Mouse (Mus musculus): ENCODE data around the gene Rhbg. TPM values are rescaled to one million over a fixed set of nuclear protein-coding genes. Genes with fewer than 3 reads are reported as not detected.

The Rhbg gene
- total and polyA plus RNA-seq, 2 experiments from 2014 or later = 0.41 to 1.0 TPM

- Histone ChIP-seq H3K4me1 (ENCODE audit: insufficient read depth, low read length) (peaks cover 3% of the 10 kb centered on the region; the same call in 1 of the 2 replicates), H3K27me3 (ENCODE audit: insufficient read depth, low read length) (0 out of 2 replicates have a peak, but pooled peaks cover 14% of the 10 kb centered on the region), H3K9me3 (ENCODE audit: low read length) (no peaks in the 10 kb centered on the region), H3K4me3 (ENCODE audit: low read depth, low read length) (peak overlapping the region; percentile 54), H3K36me3 (ENCODE audit: insufficient read depth, low read length) (no peaks in the 10 kb centered on the region), H3K4me2 (ENCODE audit: low read depth, low read length, poor library complexity, severe bottlenecking) (peak overlapping the region; percentile 68), H3K9ac (replicated peaks; ENCODE audit: low read length, poor library complexity, severe bottlenecking) (peak overlapping the region; percentile 68), H3K27ac (ENCODE audit: low read depth, low read length) (peak overlapping the region; percentile 93)
- DNase-seq (ENCODE audit: low spot score) = peak; percentile 87
- no peak for TF ChIP-seq CTCF (IDR thresholded peaks at IDR 0.05)
- peak; percentile 45 for ATAC-seq (ENCODE audit: low FRiP score)
- WGBS = 0% methylated on average over 14 of the region's 14 CpGs
Observed at GRCm38 (mm10) chr3:88206901-88207371, 47.6 kb downstream of the Rhbg start.

GRCm38 (mm10) chr3:88206500-88206899 lies 48.0 kb downstream of the Rhbg start:
- TF ChIP-seq CTCF (IDR thresholded peaks at IDR 0.05) = no peak
- Histone ChIP-seq H3K27ac (ENCODE audit: low read depth, low read length) (peak overlapping the region; percentile 93), H3K4me3 (ENCODE audit: low read depth, low read length) (peak overlapping the region; percentile 54), H3K9ac (replicated peaks; ENCODE audit: low read length, poor library complexity, severe bottlenecking) (peak overlapping the region; percentile 68; the same call in 1 of the 2 replicates), H3K9me3 (ENCODE audit: low read length) (no peaks in the 10 kb centered on the region), H3K27me3 (ENCODE audit: insufficient read depth, low read length) (peaks cover 14% of the 10 kb centered on the region; the same call in 1 of the 2 replicates), H3K36me3 (ENCODE audit: insufficient read depth, low read length) (no peaks in the 10 kb centered on the region), H3K4me1 (ENCODE audit: insufficient read depth, low read length) (peaks cover 3% of the 10 kb centered on the region; the same call in 1 of the 2 replicates), H3K4me2 (ENCODE audit: low read depth, low read length, poor library complexity, severe bottlenecking) (peak overlapping the region; percentile 68)
- peak; percentile 60 for DNase-seq (ENCODE audit: low spot score)
- peak; percentile 22 for ATAC-seq (ENCODE audit: low FRiP score)
- 7% methylated on average over 3 of the region's 3 CpGs for WGBS

- TF ChIP-seq CTCF (IDR thresholded peaks at IDR 0.05) = no peak
- peaks cover 3% of the 10 kb centered on the region; the same call in 1 of the 2 replicates for H3K4me1 ChIP-seq (ENCODE audit: insufficient read depth, low read length)
Observed at GRCm38 (mm10) chr3:88205563-88206491, 48.7 kb downstream of the Rhbg start.

GRCm38 (mm10) chr3:88205176-88205562 lies 49.3 kb downstream of the Rhbg start:
- no peak for TF ChIP-seq CTCF (IDR thresholded peaks at IDR 0.05)
- peak overlapping the region; percentile 93 for H3K27ac ChIP-seq (ENCODE audit: low read depth, low read length)
- H3K9ac ChIP-seq (replicated peaks; ENCODE audit: low read length, poor library complexity, severe bottlenecking) = no peak overlapping the region
- no peak overlapping the region for H3K4me3 ChIP-seq (ENCODE audit: low read depth, low read length)
- peaks cover 3% of the 10 kb centered on the region; the same call in 1 of the 2 replicates for H3K4me1 ChIP-seq (ENCODE audit: insufficient read depth, low read length)
- no peaks in the 10 kb centered on the region for H3K36me3 ChIP-seq (ENCODE audit: insufficient read depth, low read length)
- no peak overlapping the region for H3K4me2 ChIP-seq (ENCODE audit: low read depth, low read length, poor library complexity, severe bottlenecking)
- DNase-seq (ENCODE audit: low spot score) (no peak), ATAC-seq (ENCODE audit: low FRiP score) (peak; percentile 1; the same call in 1 of the 2 replicates)
- no peaks in the 10 kb centered on the region for H3K9me3 ChIP-seq (ENCODE audit: low read length)
- WGBS = 19% methylated on average over 4 of the region's 4 CpGs
- peaks cover 18% of the 10 kb centered on the region; the same call in 1 of the 2 replicates for H3K27me3 ChIP-seq (ENCODE audit: insufficient read depth, low read length)

More at GRCm38 (mm10) chr3:88205563-88206491, 48.7 kb downstream of the Rhbg start:
- H3K27me3 ChIP-seq (ENCODE audit: insufficient read depth, low read length) = peaks cover 18% of the 10 kb centered on the region; the same call in 1 of the 2 replicates
- DNase-seq (ENCODE audit: low spot score) = peak; percentile 90
- peak overlapping the region; percentile 54 for H3K4me3 ChIP-seq (ENCODE audit: low read depth, low read length)
- peak overlapping the region; percentile 93 for H3K27ac ChIP-seq (ENCODE audit: low read depth, low read length)
- ATAC-seq (ENCODE audit: low FRiP score) = peak; percentile 75
- WGBS = 12% methylated on average over 8 of the region's 8 CpGs
- H3K9me3 ChIP-seq (ENCODE audit: low read length) = no peaks in the 10 kb centered on the region
- no peak overlapping the region for H3K9ac ChIP-seq (replicated peaks; ENCODE audit: low read length, poor library complexity, severe bottlenecking)
- no peaks in the 10 kb centered on the region for H3K36me3 ChIP-seq (ENCODE audit: insufficient read depth, low read length)
- H3K4me2 ChIP-seq (ENCODE audit: low read depth, low read length, poor library complexity, severe bottlenecking) = peak overlapping the region; percentile 68

DNA sequence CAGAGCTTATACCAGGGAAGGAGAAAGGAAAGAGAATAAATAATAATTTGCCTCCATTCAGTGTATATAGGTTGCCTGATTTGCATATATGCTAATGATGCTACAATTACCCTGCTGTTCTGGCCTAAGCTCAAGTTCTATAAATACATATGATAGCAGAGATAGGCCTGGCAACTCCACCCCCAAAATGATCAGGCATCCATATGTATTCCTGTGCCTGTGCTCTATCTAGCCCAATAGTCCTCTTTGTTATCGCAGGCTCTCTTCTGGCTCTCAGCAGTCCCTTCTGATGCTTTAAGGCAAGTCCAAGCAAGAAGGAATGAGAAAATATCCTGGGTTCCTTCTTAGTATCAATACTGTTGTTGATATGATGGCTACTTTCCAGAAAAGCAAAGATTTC lies 49.8 kb downstream of the Rhbg start:
- H3K4me1 ChIP-seq (ENCODE audit: insufficient read depth, low read length) = peaks cover under 1% of the 10 kb centered on the region; the same call in 1 of the 2 replicates

More for the DNA sequence above, 49.8 kb downstream of the Rhbg start:
- H3K4me3 ChIP-seq (ENCODE audit: low read depth, low read length) = no peak overlapping the region
- no peaks in the 10 kb centered on the region for H3K9me3 ChIP-seq (ENCODE audit: low read length)
- H3K27me3 ChIP-seq (ENCODE audit: insufficient read depth, low read length) = peaks cover 18% of the 10 kb centered on the region; the same call in 1 of the 2 replicates
- no peak overlapping the region for H3K4me2 ChIP-seq (ENCODE audit: low read depth, low read length, poor library complexity, severe bottlenecking)
- peak overlapping the region; percentile 93 for H3K27ac ChIP-seq (ENCODE audit: low read depth, low read length)
- no peaks in the 10 kb centered on the region for H3K36me3 ChIP-seq (ENCODE audit: insufficient read depth, low read length)
- no peak for TF ChIP-seq CTCF (IDR thresholded peaks at IDR 0.05)
- H3K9ac ChIP-seq (replicated peaks; ENCODE audit: low read length, poor library complexity, severe bottlenecking) = 0 out of 2 replicates have a peak overlapping the region, but pooled peaks have one; percentile 36
- 23% methylated on average over 1 of the region's 1 CpGs for WGBS
- DNase-seq (ENCODE audit: low spot score) = peak; percentile 50
- no peak for ATAC-seq (ENCODE audit: low FRiP score)

All from midbrain, postnatal 0 days (tissue).